Mouse (Mus musculus): ENCODE measurements at regions not wholly inside any gene's neighbourhood (a gene's known extent, or its start where the extent isn't known, plus 50 kb on each side); places are given as distances from the start of the nearest gene placed in this dataset.

- Histone ChIP-seq H3K27me3 (ENCODE audit: control insufficient read depth, insufficient read depth, insufficient read length) (no peaks in the 10 kb centered on the region), H3K4me2 (ENCODE audit: low read depth) (peak overlapping the region; percentile 92), H3K4me3 (peak overlapping the region; percentile 15), H3K79me2 (ENCODE audit: control insufficient read depth, insufficient read depth) (no peaks in the 10 kb centered on the region), H3ac (ENCODE audit: control insufficient read depth, insufficient read length) (no peak overlapping the region), H3K36me3 (ENCODE audit: control insufficient read depth, insufficient read depth) (no peaks in the 10 kb centered on the region)
- TF ChIP-seq POLR2A (IDR thresholded peaks at IDR 0.05; ENCODE audit: insufficient read length, low read depth) (no peak), SRF (IDR thresholded peaks at IDR 0.05; ENCODE audit: control insufficient read depth, insufficient read length, low read depth) (no peak), TCF3 (IDR thresholded peaks at IDR 0.05; ENCODE audit: insufficient read length, low read depth) (no peak), MYOG (IDR thresholded peaks at IDR 0.05; ENCODE audit: control insufficient read depth in 1 of 3, insufficient read depth in 1 of 3, insufficient read length in 2 of 3, low read depth in 2 of 3) (no peak), REST (IDR thresholded peaks at IDR 0.05; ENCODE audit: insufficient read depth, insufficient read length) (no peak), E2F4 (IDR thresholded peaks at IDR 0.05; ENCODE audit: insufficient read depth) (no peak), MAX (IDR thresholded peaks at IDR 0.05; ENCODE audit: low read depth) (no peak), POLR2AphosphoS2 (IDR thresholded peaks at IDR 0.05; ENCODE audit: insufficient read length, low read depth) (no peak), TCF12 (IDR thresholded peaks at IDR 0.05; ENCODE audit: insufficient read depth, poor library complexity, severe bottlenecking) (no peak), CEBPB (IDR thresholded peaks at IDR 0.05; ENCODE audit: insufficient read depth, poor library complexity, severe bottlenecking) (no peak), MYOD1 (IDR thresholded peaks at IDR 0.05; ENCODE audit: control insufficient read depth in 1 of 3, insufficient read length in 2 of 3, low read depth in 2 of 3) (no peak)
These were observed 190.1 kb upstream of the Hmga2 start for GRCm38 (mm10) chr10:120666202-120666860.

GRCm38 (mm10) chr10:120665670-120666069 is 189.4 kb upstream of the Hmga2 start:
- H3ac ChIP-seq (ENCODE audit: control insufficient read depth, insufficient read length) = no peak overlapping the region
- no peaks in the 10 kb centered on the region for H3K27me3 ChIP-seq (ENCODE audit: control insufficient read depth, insufficient read depth, insufficient read length)
- no peaks in the 10 kb centered on the region for H3K79me2 ChIP-seq (ENCODE audit: control insufficient read depth, insufficient read depth)
- no peaks in the 10 kb centered on the region for H3K36me3 ChIP-seq (ENCODE audit: control insufficient read depth, insufficient read depth)
- TF ChIP-seq USF1 (IDR thresholded peaks at IDR 0.05; ENCODE audit: low read depth) (no peak), MAX (IDR thresholded peaks at IDR 0.05; ENCODE audit: low read depth) (no peak), POLR2A (IDR thresholded peaks at IDR 0.05; ENCODE audit: insufficient read length, low read depth) (no peak), REST (IDR thresholded peaks at IDR 0.05; ENCODE audit: insufficient read depth, insufficient read length) (no peak), POLR2AphosphoS2 (IDR thresholded peaks at IDR 0.05; ENCODE audit: insufficient read length, low read depth) (no peak), MYOD1 (IDR thresholded peaks at IDR 0.05; ENCODE audit: control insufficient read depth in 1 of 3, insufficient read length in 2 of 3, low read depth in 2 of 3) (no peak), TCF12 (IDR thresholded peaks at IDR 0.05; ENCODE audit: insufficient read depth, poor library complexity, severe bottlenecking) (no peak), E2F4 (IDR thresholded peaks at IDR 0.05; ENCODE audit: insufficient read depth) (no peak), CEBPB (IDR thresholded peaks at IDR 0.05; ENCODE audit: insufficient read depth, poor library complexity, severe bottlenecking) (no peak), SRF (IDR thresholded peaks at IDR 0.05; ENCODE audit: control insufficient read depth, insufficient read length, low read depth) (no peak), MYOG (IDR thresholded peaks at IDR 0.05; ENCODE audit: control insufficient read depth in 1 of 3, insufficient read depth in 1 of 3, insufficient read length in 2 of 3, low read depth in 2 of 3) (no peak), TCF3 (IDR thresholded peaks at IDR 0.05; ENCODE audit: insufficient read length, low read depth) (no peak)
- peak overlapping the region; percentile 92 for H3K4me2 ChIP-seq (ENCODE audit: low read depth)
- peak overlapping the region; percentile 15 for H3K4me3 ChIP-seq

- no peak overlapping the region for H3K4me2 ChIP-seq (ENCODE audit: low read depth)
- H3K4me3 ChIP-seq = no peak overlapping the region
- TF ChIP-seq USF1 (IDR thresholded peaks at IDR 0.05; ENCODE audit: low read depth) = no peak
- no peak for TF ChIP-seq CEBPB (IDR thresholded peaks at IDR 0.05; ENCODE audit: insufficient read depth, poor library complexity, severe bottlenecking)
- TF ChIP-seq MYOG (IDR thresholded peaks at IDR 0.05; ENCODE audit: control insufficient read depth in 1 of 3, insufficient read depth in 1 of 3, insufficient read length in 2 of 3, low read depth in 2 of 3) = no peak
- TF ChIP-seq TCF3 (IDR thresholded peaks at IDR 0.05; ENCODE audit: insufficient read length, low read depth) = no peak
- no peak for TF ChIP-seq TCF12 (IDR thresholded peaks at IDR 0.05; ENCODE audit: insufficient read depth, poor library complexity, severe bottlenecking)
- no peak for TF ChIP-seq POLR2A (IDR thresholded peaks at IDR 0.05; ENCODE audit: insufficient read length, low read depth)
- no peak for TF ChIP-seq POLR2AphosphoS2 (IDR thresholded peaks at IDR 0.05; ENCODE audit: insufficient read length, low read depth)
- TF ChIP-seq E2F4 (IDR thresholded peaks at IDR 0.05; ENCODE audit: insufficient read depth) = no peak
- no peak for TF ChIP-seq REST (IDR thresholded peaks at IDR 0.05; ENCODE audit: insufficient read depth, insufficient read length)
- TF ChIP-seq MYOD1 (IDR thresholded peaks at IDR 0.05; ENCODE audit: control insufficient read depth in 1 of 3, insufficient read length in 2 of 3, low read depth in 2 of 3) = no peak
- TF ChIP-seq MAX (IDR thresholded peaks at IDR 0.05; ENCODE audit: low read depth) = no peak
- TF ChIP-seq SRF (IDR thresholded peaks at IDR 0.05; ENCODE audit: control insufficient read depth, insufficient read length, low read depth) = no peak
- H3K36me3 ChIP-seq (ENCODE audit: control insufficient read depth, insufficient read depth) = no peaks in the 10 kb centered on the region
- no peaks in the 10 kb centered on the region for H3K27me3 ChIP-seq (ENCODE audit: control insufficient read depth, insufficient read depth, insufficient read length)
- no peaks in the 10 kb centered on the region for H3K79me2 ChIP-seq (ENCODE audit: control insufficient read depth, insufficient read depth)
- H3ac ChIP-seq (ENCODE audit: control insufficient read depth, insufficient read length) = no peak overlapping the region
These were observed 188.2 kb upstream of the Hmga2 start for GRCm38 (mm10) chr10:120664419-120664818.

- Histone ChIP-seq H3K79me2 (ENCODE audit: control insufficient read depth, insufficient read depth) (no peaks in the 10 kb centered on the region), H3ac (ENCODE audit: control insufficient read depth, insufficient read length) (no peak overlapping the region), H3K4me3 (no peak overlapping the region), H3K36me3 (ENCODE audit: control insufficient read depth, insufficient read depth) (no peaks in the 10 kb centered on the region), H3K27me3 (ENCODE audit: control insufficient read depth, insufficient read depth, insufficient read length) (no peaks in the 10 kb centered on the region), H3K4me2 (ENCODE audit: low read depth) (no peak overlapping the region)
- TF ChIP-seq E2F4 (IDR thresholded peaks at IDR 0.05; ENCODE audit: insufficient read depth) = no peak
These were observed 187.1 kb upstream of the Hmga2 start for GRCm38 (mm10) chr10:120663396-120663795.

GRCm38 (mm10) chr10:120660503-120660902 is 184.2 kb upstream of the Hmga2 start:
- Histone ChIP-seq H3K79me2 (ENCODE audit: control insufficient read depth, insufficient read depth) (no peaks in the 10 kb centered on the region), H3ac (ENCODE audit: control insufficient read depth, insufficient read length) (no peak overlapping the region), H3K4me2 (ENCODE audit: low read depth) (no peak overlapping the region), H3K36me3 (ENCODE audit: control insufficient read depth, insufficient read depth) (no peaks in the 10 kb centered on the region), H3K4me3 (no peak overlapping the region), H3K27me3 (ENCODE audit: control insufficient read depth, insufficient read depth, insufficient read length) (no peaks in the 10 kb centered on the region)
- TF ChIP-seq MYOG (IDR thresholded peaks at IDR 0.05; ENCODE audit: control insufficient read depth in 1 of 3, insufficient read depth in 1 of 3, insufficient read length in 2 of 3, low read depth in 2 of 3) (no peak), CEBPB (IDR thresholded peaks at IDR 0.05; ENCODE audit: insufficient read depth, poor library complexity, severe bottlenecking) (no peak), MAX (IDR thresholded peaks at IDR 0.05; ENCODE audit: low read depth) (no peak), TCF12 (IDR thresholded peaks at IDR 0.05; ENCODE audit: insufficient read depth, poor library complexity, severe bottlenecking) (no peak), REST (IDR thresholded peaks at IDR 0.05; ENCODE audit: insufficient read depth, insufficient read length) (no peak), POLR2A (IDR thresholded peaks at IDR 0.05; ENCODE audit: insufficient read length, low read depth) (no peak), E2F4 (IDR thresholded peaks at IDR 0.05; ENCODE audit: insufficient read depth) (no peak), USF1 (IDR thresholded peaks at IDR 0.05; ENCODE audit: low read depth) (no peak), POLR2AphosphoS2 (IDR thresholded peaks at IDR 0.05; ENCODE audit: insufficient read length, low read depth) (no peak), TCF3 (IDR thresholded peaks at IDR 0.05; ENCODE audit: insufficient read length, low read depth) (no peak), SRF (IDR thresholded peaks at IDR 0.05; ENCODE audit: control insufficient read depth, insufficient read length, low read depth) (no peak)
